7 mouse cellular contexts compared by ENCODE assay signal in genomic region chr2:32235886-32236759, GRCm38 (mm10). TPM values are rescaled to one million over a fixed set of nuclear protein-coding genes. Genes with fewer than 3 reads are reported as not detected.
A peak's percentile ranks its signal among the peaks of the same experiment; 100 is the strongest.
DNase-seq lines count a peak whose midpoint lies in the region; ATAC-seq and TF ChIP-seq lines count a peak whose summit lies in the region.

TSS of gene Pomt1 (plus strand) at chr2:32236590.

- no peak; the same call in 1 of the 2 replicates for TF ChIP-seq CTCF in intestine, postnatal 0 days (IDR thresholded peaks at IDR 0.05; ENCODE audit: low read depth)
- no peak for TF ChIP-seq CTCF in small intestine, adult 2 months (IDR thresholded peaks at IDR 0.05; ENCODE audit: extremely low read depth, insufficient read length, insufficient replicate concordance, low read depth, low read length)

- intact Hi-C loops in left cerebral cortex, postnatal 4 days (cut with DNase I) = no loop called here

- H3K4me3 ChIP-seq in intestine, postnatal 0 days (ENCODE audit: low read depth, low read length) = peak within 1 kb of the TSS; percentile 70
- peak within 1 kb of the TSS; percentile 70 for H3K4me3 ChIP-seq in midbrain, embryonic 12.5 days
- peak within 1 kb of the TSS; percentile 71 for H3K4me3 ChIP-seq in small intestine, adult 2 months (ENCODE audit: low read depth, low read length)

- ATAC-seq in intestine, postnatal 0 days = peak; percentile 81
- ATAC-seq in midbrain, embryonic 12.5 days (ENCODE audit: low FRiP score, low read depth) = peak; percentile 90

- peak; percentile 75 for TF ChIP-seq POLR2A in small intestine, adult 2 months (IDR thresholded peaks at IDR 0.05; ENCODE audit: low read depth, low read length)

- peak; percentile 89 for DNase-seq in adrenal gland, adult 8-10 months
- peak; percentile 91 for DNase-seq in embryo, embryonic 9.5 days (ENCODE audit: extremely low spot score)
- DNase-seq in gonadal fat pad, adult 2 months (ENCODE audit: low read depth) = no peak
- peak; percentile 93 for DNase-seq in left cerebral cortex, postnatal 4 days

- H3K9me3 ChIP-seq in intestine, postnatal 0 days (ENCODE audit: control insufficient read depth) = no peaks in the 10 kb centered on the region
- H3K9me3 ChIP-seq in midbrain, embryonic 12.5 days = no peaks in the 10 kb centered on the region

- WGBS in intestine, postnatal 0 days = under 1% methylated on average over 54 of the region's 54 CpGs
- under 1% methylated on average over 54 of the region's 54 CpGs for WGBS in midbrain, embryonic 12.5 days
- WGBS in small intestine, adult 2 months = under 1% methylated on average over 54 of the region's 54 CpGs

- peak within 1 kb of the TSS; percentile 71 for H3K9ac ChIP-seq in intestine, postnatal 0 days (ENCODE audit: low read depth, low read length)
- H3K9ac ChIP-seq in midbrain, embryonic 12.5 days (replicated peaks) = peak within 1 kb of the TSS; percentile 75

- 0 out of 2 replicates have a peak, but pooled peaks cover 3% of the 10 kb centered on the region for H3K4me1 ChIP-seq in intestine, postnatal 0 days (replicated peaks; ENCODE audit: control insufficient read depth, insufficient read depth, low read length)
- peaks cover 24% of the 10 kb centered on the region for H3K4me1 ChIP-seq in midbrain, embryonic 12.5 days
- peaks cover 6% of the 10 kb centered on the region; the same call in 1 of the 2 replicates for H3K4me1 ChIP-seq in small intestine, adult 2 months (ENCODE audit: control insufficient read depth, insufficient read depth, insufficient read length, low read length)

- peak within 1 kb of the TSS; percentile 60 for H3K27ac ChIP-seq in intestine, postnatal 0 days (ENCODE audit: low read depth, low read length)
- H3K27ac ChIP-seq in midbrain, embryonic 12.5 days (replicated peaks) = peak within 1 kb of the TSS; percentile 86
- H3K27ac ChIP-seq in small intestine, adult 2 months (ENCODE audit: insufficient read depth, low read depth, low read length) = peak within 1 kb of the TSS; percentile 50

- peak within 1 kb of the TSS; percentile 89 for H3K4me2 ChIP-seq in intestine, postnatal 0 days (replicated peaks; ENCODE audit: low read depth)
- H3K4me2 ChIP-seq in midbrain, embryonic 12.5 days (replicated peaks) = peak within 1 kb of the TSS; percentile 85

- peaks cover 36% of the 10 kb centered on the region for H3K36me3 ChIP-seq in intestine, postnatal 0 days (ENCODE audit: control insufficient read depth, insufficient read depth)
- peaks cover 30% of the 10 kb centered on the region for H3K36me3 ChIP-seq in midbrain, embryonic 12.5 days
- H3K36me3 ChIP-seq in small intestine, adult 2 months (ENCODE audit: control insufficient read depth, insufficient read depth, low read length) = peaks cover 11% of the 10 kb centered on the region

- no peaks in the 10 kb centered on the region for H3K27me3 ChIP-seq in intestine, postnatal 0 days (replicated peaks; ENCODE audit: control insufficient read depth, insufficient read depth, low read length)
- H3K27me3 ChIP-seq in midbrain, embryonic 12.5 days = no peaks in the 10 kb centered on the region
- H3K27me3 ChIP-seq in small intestine, adult 2 months (ENCODE audit: control insufficient read depth, insufficient read depth, low read length) = no peaks in the 10 kb centered on the region

RNA-seq across cellular contexts. Expression of gene Pomt1, which starts in this region (rescaled TPM):
- total RNA-seq in adrenal gland, adult 8-10 months (2022) = 10 to 100 TPM; 33.1 to 46.2 (median 38.4) TPM
- polyA plus RNA-seq in gonadal fat pad, adult 2 months (2012; rRNA removed) = 27.7 and 29.2 TPM in 2 replicates
- 9.2 and 10.7 TPM in 2 replicates for polyA plus RNA-seq in intestine, postnatal 0 days (2015; fragmentation: Nextera tagmentation; extraction: Ambion mirVana)
- 10 to 100 TPM; 36.5 to 37.1 TPM for total RNA-seq in left cerebral cortex, postnatal 4 days (2021)
- 28.5 and 31.4 TPM in 2 replicates for polyA plus RNA-seq in midbrain, embryonic 12.5 days (2016; fragmentation: Nextera tagmentation; extraction: Ambion mirVana)
- polyA plus RNA-seq in small intestine, adult 2 months (2012; rRNA removed) = 11.0 and 18.4 TPM in 2 replicates
